Mouse (Mus musculus) kidney, adult 8-10 months (tissue): ENCODE results near the gene Filip1.
"Not testable (repeated sequence)": the region's sequence is repeated elsewhere in the genome, so short reads cannot be mapped to it uniquely, and the experiment has no call there.

ENCODE experiments used
- DNase-seq, 2 experiments: peaks; one replicate each; pipeline ENCODE4 v3.0.0; 2022

Gene Filip1

DNA sequence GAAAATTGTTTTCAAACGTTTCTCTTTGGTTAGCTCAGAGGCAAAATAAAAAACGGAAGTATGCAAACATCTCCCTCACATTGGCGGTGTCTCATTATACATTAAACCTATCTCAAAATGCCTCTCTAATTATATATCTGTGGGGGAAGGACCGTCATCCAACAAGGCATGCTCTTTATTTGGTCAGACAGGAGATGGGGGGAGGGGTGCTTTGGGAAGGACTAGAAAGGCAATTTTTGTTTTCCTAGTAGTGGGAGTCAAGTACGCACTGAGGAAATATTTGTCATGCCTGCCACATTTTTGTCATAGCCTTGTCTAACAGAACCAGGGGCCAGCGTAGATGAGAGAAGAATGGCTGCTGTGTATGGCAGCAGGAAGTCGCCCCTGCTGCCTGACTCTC, at the start of gene Filip1:
Gene Filip1, minus strand, starts transcription at position 101 of the 400 bp plus-strand sequence.
- DNase-seq: no peak

- DNase-seq: no peak
These were observed 45.0 kb upstream of the Filip1 start for GRCm38 (mm10) chr9:80057690-80058089.

GRCm38 (mm10) chr9:80052951-80053350, 40.3 kb upstream of the Filip1 start:
- no peak for DNase-seq

GRCm38 (mm10) chr9:80049271-80049670, 36.6 kb upstream of the Filip1 start:
- DNase-seq: not testable (repeated sequence)

DNA sequence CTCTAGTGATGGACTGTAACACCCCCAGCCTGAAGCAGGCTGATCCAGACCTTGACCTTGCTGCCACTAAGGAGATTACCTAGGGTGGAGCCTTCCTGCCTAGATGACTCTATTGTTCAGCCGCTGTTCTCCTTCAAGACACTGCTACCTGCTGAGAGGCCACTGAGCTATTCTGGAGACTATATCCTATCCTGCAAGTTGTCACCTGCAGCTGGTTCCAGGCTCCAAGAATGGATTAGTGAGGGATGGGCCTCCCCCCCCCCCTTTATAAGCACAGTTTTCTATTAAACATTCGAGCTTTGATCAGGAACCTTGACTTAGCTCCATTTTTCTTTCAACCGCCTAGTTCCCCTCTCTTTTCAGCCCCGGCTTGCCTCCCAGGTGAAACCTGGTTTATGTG, 31.6 kb upstream of the Filip1 start:
- not testable (repeated sequence) for DNase-seq

- DNase-seq: no peak
These were observed 26.7 kb upstream of the Filip1 start for GRCm38 (mm10) chr9:80039296-80039815.

DNA sequence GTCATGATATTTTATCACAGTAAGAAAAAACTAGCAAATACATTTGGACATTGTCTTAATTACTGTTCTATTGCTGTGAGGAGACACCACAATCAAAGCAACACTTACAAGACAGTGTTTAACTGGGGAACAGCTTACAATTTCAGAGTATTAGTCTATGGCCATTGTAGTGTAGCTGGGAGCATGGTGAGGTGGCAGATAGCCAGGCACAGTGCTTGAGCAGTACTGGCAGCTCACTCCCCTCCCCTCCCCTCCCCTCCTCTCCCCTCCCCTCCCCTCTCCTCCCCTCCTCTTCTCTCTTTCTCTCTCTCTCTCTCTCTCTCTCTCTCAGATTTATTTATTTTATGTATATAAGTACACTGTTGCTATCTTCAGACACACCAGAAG, 25.3 kb upstream of the Filip1 start:
- DNase-seq: no peak

DNA sequence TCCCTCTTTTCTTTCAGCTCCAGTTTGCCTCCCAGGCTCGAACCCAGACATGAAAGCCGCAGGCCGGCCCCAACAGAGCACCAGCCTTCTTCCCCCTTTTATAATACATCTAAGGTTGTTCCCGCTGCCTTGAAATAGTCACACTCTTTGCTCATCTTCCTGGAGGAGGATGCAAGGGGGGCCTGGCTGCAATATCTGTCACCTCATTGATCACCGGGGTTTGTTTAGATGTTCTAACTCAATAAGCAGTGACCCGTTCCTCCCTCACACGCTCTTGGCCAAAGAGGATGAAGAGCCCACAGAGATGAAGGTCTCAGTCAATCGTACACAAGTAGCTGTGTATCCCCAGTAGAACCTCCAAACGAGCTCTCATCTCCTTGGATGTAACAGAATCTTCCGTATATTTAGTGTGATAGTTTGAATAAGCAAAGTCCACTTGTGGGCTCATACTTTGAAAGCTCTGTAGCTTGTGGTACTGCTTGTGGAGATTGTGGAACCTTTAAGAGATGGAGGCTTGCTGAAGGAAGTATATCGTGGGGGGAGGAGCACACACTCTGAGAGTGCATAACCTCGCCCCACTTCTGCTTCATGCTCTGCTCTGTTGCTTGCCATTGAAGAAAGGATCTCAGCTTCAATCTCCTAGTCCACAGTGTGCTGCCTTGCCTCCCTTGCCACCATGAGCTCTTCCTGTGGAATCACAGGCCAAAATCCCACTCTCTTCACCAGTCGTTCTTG, 24.8 kb upstream of the Filip1 start:
- no peak for DNase-seq

GRCm38 (mm10) chr9:80026581-80027021, 13.9 kb upstream of the Filip1 start:
- DNase-seq: peak in 1 of 2 experiments; percentile 10

DNA sequence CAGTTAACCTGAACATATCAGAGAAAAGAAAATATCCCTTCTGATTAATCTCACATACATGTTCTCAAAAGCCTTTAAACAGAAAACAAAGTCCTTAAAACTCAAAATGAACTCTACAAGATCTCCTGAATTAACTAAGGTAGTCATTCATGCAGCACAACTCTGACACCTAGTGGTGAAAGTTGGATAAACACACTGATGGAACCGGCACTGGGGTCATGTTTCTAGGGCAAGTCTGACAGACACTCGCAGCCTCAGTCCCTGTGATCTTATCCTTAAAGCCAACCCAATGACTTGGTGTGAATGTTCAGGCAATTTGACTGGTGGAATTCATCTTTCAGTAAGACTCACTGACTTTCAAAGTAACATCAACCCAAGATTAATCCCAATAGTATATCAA, 13.4 kb upstream of the Filip1 start:
- DNase-seq: peak; percentile 54 to 72

DNA sequence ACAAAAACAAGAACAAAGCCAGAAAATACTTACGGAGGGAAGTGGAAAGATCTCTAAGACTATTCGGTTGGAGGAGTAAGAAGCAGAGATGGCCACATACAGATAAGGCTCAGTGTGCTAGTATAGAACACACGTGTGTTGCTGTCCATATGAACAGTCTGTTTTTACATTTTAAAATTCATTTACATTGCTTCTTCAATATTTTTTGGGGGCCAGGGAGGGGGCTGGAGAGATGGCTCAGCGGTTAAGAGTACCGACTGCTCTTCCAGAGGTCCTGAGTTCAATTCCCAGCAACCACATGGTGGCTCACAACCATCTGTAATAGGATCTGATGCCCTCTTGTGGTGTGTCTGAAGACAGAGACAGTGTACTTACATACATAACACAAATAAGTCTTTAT, 12.7 kb upstream of the Filip1 start:
- not testable (repeated sequence) for DNase-seq

GRCm38 (mm10) chr9:80022821-80023220, 10.2 kb upstream of the Filip1 start:
- peak in 1 of 2 experiments; percentile 9 for DNase-seq

DNA sequence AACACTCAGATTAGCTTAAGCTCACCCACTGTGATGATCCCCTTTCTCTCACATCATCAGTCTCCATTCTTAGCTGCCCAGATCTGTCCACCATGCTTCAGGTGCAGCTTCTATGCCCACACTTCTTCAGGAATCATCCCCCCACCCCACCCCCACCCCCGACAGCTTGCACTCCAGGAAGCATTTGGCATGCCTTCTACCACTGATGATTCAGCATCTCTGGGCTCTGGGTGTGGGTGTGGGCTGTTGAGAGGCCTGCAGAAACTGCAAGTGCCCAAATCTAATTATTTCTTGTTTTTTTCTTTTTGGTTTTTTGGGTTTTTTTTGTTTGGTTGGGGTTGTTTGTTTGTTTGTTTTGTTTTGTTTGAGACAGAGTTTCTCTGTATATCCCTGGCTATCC, 9.0 kb upstream of the Filip1 start:
- DNase-seq: no peak

- no peak for DNase-seq
These were observed 7.8 kb upstream of the Filip1 start for GRCm38 (mm10) chr9:80020429-80020828.

- no peak for DNase-seq
These were observed 635 bp downstream of the Filip1 start for GRCm38 (mm10) chr9:80012016-80012415.

DNA sequence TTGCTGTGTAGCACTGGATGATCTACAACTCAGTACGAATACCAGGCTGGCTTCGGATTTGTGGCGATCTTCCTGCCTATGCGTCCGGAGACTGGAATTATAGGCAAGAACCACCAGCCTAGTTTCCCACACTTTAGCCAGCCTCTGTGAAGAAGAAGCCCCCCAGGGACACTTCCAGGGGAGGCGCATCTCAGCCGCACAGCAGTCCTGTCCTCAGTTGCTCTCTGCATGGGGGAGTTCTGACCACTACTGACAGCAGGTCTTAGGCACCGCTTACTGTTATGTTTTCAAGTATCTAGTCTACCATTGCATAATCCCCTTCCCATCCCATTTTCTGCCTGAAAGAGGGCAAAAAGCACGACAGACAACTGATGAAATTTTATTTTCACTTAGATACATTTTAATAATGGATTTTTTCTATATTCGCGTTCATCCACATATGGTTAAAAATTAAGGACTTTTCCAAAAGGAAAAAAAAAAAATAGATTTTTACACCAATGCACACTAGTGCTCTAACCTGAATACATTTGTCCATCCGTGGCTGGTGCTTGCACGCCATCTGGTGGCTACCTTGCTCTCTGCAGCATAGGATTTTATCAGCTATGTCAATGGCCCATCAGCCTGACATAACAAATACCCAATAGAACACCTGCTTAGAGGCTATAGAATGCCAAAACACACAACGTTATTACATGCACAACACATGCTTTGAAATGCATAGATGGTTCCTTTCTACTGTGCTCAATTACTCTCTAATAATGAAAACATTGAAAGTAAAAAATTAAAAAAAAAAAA, 10.1 kb downstream of the Filip1 start:
- DNase-seq: peak; percentile 60 to 90

GRCm38 (mm10) chr9:79997282-79997681, 15.4 kb downstream of the Filip1 start:
- DNase-seq: no peak

GRCm38 (mm10) chr9:79994296-79994695, 18.4 kb downstream of the Filip1 start:
- no peak for DNase-seq

GRCm38 (mm10) chr9:79993066-79993465, 19.6 kb downstream of the Filip1 start:
- DNase-seq: no peak

GRCm38 (mm10) chr9:79990456-79991017, 22.1 kb downstream of the Filip1 start:
- DNase-seq: no peak

- DNase-seq: no peak
These were observed 22.9 kb downstream of the Filip1 start for GRCm38 (mm10) chr9:79989703-79990102.

DNA sequence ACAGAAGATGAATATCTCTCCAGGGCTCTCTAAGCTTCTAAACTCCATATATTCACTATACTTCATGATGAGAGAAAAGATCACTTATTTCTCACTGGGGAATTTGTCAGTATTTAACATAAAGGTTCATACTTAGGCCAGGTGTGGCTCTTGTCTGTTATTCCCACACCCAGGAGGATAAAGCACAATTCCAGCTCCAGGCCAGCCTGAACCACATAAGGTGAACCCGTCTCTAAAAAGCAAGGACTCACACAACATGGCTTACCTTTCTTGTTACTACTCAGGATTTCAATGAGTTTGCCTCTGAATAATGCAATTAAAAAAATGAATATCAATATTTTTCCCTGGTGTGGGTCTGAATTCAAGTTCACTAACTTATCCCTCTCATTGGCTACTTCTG, 23.6 kb downstream of the Filip1 start:
- no peak for DNase-seq

GRCm38 (mm10) chr9:79983244-79983643, 29.4 kb downstream of the Filip1 start:
- DNase-seq: no peak

DNA sequence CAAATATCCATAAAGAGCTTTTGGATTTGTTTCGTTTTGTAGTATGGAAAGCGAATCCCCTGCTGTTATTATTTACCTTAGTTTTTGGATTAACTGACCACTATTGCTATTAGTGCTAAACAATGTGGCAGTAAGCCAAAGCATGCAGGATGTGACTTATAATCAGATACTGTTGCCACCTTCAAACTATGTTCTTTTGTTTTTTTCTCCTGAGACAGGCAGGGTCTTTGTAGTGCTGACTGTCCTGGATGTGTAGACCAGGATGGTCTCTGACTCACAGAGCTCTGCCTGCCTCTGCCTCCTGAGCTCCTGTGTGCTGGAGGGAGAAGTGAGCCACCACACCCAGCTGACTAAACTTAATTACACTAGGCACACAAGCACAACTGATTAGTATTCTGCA, 33.4 kb downstream of the Filip1 start:
- DNase-seq: no peak
